Mouse (Mus musculus): ENCODE data around the gene Tldc2.

Tldc2 gene

GRCm38 (mm10) chr2:157063241-157063700 lies 23.6 kb upstream of the Tldc2 start:
- DNase-seq: peak; percentile 34 to 42

DNA sequence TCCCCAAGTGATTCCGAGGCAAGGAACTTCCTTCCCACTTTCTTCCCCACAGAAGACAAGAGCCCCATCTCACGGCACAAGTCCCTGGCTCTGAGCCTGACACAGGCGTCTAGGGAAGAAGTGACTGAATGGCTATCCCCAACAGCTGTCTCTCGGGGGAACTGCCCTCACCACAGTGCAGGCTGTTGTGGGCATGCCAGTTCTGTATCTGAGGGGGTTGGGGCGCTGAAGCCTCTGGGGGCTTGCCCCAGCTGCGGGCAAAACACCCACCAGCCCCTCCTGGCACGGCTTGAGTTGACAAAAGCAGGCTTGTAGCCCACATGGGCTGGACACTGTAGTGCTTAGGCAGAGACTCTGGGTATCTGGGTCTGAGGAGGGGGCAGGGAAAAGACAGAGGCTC lies 22.7 kb upstream of the Tldc2 start:
- no peak for DNase-seq

DNA sequence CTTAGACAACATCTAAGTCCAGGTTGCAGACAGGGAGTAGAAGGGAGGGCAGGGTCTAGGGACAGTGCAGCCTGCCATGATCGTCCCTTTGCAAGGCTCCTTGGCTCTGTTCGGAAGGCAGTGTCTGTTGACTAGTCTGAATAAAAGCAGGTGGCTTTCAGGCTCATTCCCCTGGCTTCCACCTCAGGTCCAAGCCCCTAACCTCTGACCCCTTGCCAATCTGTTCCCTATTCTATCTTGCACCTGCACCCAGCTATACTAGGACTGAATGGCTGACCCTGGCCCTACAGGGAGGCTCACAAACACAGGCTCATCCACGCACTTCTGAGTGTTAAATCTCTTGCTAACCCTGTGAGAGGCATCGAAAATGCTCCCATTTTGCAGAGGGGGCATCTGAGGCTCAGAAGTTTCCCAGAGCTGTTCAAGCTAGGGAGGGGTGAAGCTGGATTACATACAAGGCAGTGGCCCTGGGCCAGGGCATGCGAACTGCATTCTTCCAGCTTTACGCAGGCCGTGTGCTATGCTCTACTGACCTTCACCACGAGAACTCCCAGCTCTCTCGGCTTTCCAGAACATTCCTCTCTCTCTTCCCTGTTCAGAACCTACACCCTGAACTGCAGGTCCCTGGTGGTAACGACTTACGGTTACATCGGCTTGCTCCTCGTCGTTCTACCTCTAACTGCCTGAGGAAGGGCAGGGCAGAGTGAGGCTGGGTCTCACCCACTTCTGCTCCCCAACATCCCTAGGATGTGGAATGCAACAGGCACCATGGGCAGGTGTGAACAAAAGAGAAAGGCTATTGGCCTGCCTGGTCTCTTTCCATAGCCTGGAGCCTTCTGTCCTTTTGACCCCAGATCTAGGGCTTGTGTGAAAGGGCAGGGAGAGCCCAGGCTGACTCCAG lies 21.6 kb upstream of the Tldc2 start:
- no peak for DNase-seq

DNA sequence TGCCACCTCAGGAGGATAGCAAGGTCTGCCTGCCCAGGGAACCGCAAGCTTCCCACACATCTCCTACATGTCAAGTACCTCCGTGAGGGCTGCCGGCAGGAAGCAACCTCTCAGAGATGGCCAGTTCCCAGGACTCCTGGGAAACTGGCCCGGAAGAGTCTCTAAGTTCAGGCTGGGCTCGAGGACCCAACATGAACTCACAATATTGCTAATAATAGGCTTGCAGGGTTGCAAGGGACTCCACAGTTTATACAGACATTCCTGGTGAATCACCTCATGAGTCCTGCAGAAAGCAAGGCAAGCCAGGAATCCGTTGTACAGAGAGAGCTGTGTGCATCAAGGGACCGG lies 21.0 kb upstream of the Tldc2 start:
- no peak for DNase-seq

DNA sequence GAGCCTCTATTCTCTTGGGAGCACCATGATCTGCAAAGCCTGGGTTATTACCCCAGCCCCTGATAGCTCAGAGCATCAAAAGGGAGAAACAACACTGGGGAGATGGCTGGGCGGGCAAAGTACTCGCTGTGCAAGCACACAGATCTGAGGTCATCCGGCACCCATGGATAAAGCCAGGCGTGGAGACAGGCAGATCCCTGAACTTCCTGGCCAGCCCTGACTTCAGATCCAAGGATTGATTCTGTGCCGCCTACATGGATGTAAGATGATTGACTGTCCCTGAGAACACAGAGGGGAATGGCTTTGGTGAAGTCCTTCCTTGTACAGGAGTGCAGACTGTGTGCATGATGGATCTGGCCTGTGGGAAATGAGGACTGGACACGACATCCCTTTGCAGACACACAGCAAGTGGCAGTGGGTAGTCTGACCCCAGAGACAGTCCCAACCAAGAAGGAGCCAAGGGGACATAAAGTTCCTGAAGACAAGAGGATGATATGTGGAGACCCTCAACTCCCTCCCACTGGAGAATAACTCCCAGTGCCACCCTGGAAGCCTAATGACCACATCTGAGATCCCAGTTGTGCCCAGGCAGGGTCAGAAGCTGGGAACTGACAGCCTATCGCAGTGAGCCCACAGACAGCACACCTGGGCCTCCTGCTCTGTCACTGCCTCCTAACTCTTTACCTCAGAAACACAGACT lies 20.0 kb upstream of the Tldc2 start:
- no peak for DNase-seq

DNA sequence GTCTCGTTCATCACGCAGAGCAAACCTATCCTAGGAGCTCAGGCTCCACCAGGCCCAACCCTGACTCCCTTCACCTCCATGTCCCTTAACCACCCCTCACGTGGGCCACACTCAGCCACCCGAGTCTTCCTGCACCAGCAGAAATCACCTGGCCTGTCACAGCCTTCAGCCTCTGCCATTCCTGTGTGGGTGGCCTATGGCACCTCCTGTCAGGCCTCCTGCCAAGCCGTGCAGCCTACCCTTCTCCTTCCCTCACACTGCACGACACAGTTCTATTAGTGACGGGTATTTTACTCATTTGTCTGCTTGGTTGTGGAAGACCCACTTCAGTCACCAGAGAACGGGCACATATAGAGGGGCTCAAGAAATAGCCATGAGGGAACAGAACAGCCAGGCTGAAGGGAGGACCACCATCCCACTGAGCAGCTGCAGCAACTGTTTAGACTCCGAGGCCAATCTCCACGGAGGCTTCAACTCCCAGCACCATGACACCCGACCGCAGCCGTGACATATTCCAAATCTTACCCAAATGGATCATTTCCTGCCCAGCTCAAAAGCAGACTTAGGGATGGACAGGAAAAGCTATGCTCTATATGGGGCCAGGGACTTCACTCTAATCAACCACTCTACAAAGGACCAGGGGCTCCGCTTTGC lies 18.0 kb upstream of the Tldc2 start:
- DNase-seq: no peak

DNA sequence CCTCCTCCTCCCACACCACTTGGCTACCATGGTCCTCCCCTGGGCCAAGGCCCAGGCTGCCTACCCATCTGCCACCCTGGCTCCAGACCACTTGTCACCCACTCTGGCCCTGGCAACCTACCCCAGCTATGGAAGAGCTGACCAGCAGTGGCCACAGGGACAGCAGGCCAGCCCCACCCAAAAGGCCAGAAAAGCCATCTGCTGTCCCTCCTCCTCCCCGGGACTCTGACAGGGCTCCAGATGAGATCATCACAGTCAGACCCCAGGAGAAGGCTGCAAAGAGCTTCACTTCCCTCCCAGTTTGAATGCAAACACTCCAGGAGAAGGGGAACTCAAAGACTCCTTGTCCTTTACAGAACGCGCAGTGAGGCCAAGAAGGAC lies 17.5 kb upstream of the Tldc2 start:
- DNase-seq: no peak

GRCm38 (mm10) chr2:157069755-157070315 lies 17.0 kb upstream of the Tldc2 start:
- no peak for DNase-seq

GRCm38 (mm10) chr2:157070365-157070764 lies 16.5 kb upstream of the Tldc2 start:
- no peak for DNase-seq

DNA sequence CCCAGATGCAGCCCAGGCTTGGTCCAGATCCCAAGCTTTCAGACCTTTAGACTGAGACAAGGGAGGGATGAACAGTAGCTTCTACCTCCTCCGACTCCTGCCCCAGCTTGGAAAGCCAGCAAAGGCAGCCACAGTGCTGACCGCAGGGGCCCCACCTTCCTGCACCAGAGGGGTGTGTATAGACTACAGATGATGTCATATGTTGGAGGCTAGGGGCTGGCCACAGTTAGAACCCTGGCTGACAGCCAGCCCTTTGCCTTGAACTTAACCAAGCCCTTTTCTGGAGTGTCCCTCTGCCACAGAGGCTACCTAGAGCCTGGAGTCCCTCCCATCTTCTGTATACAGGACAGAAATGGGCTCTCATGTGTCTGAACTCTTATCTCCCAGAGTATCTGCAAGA lies 15.3 kb upstream of the Tldc2 start:
- DNase-seq: no peak

DNA sequence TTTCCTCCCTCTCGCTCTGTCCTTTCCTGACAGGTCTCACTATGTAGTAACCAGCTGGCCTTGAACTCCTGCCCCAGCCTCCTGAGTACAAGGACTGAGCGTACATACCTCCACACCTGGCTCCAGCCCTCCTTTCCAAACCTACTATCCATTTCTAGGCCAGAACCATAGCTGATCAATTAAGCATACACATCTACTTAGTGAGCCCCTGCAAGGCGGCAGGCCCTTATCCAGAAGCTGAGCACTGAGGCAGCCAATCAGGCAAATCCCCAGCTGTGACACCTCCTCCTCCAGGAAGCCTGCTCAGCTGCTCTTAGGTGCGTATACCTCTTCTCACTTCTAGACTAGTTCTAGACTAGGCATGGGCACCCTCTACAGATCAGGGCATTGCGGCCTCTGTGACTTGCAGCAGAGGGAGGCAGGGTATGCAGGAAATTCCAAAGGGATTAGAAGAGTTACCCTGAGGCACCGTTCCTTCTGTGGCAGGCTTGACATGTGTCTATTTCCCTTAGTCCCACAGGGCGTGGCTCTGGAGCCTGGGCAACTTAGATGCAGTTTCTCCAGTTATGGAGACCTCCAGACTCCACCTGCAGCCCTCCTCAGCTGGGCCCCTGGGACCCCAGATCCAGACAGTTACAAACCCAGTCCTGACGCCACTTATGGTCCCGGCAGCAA lies 14.4 kb upstream of the Tldc2 start:
- no peak for DNase-seq

- no peak for DNase-seq
Measured at GRCm38 (mm10) chr2:157073378-157074052, 13.3 kb upstream of the Tldc2 start.

DNA sequence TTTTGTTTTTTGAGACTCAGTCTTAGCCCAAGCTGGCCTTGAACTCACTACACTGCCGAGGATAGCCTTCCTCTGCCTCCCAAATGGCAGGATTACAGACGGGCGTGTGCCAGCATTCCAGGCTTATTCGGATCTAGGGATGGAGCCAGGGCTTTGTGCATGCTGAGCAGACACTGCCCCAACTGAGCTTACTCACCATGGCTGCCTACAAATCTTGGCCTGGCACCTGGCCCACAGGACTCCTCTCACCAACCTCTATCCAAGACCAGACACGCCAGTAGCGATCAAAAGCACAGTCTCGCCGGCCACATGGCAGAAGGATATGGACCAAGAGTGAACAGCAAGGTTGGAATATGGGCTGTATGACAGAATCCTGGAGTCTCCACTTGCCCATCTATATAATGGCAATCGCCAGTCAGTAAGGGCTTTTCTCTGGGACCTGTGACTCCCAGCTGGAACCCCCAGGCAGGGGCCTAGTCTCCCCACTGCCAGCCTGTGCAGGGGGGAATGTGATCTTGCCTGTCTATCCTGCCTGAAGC lies 12.6 kb upstream of the Tldc2 start:
- DNase-seq: no peak

DNA sequence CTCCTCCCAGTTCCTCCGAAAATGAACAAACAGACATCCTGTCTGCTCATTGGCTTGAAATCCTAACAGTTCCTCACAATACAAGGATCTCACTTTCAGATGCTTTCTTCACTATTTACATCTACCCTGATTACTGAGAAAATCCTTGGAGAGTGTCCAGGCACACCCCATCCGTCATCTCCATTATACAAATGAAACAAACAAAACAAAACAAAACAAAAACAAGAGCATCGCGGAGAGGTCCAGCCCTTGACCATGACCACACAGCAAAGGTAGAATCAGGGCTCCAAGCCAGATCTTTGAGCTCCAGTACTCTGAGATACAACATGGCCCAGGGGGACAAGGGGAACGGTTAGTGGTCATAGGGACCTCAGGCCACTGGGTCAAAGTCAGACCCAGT lies 12.1 kb upstream of the Tldc2 start:
- no peak for DNase-seq

- no peak for DNase-seq
Measured at GRCm38 (mm10) chr2:157075226-157075625, 11.6 kb upstream of the Tldc2 start.

DNA sequence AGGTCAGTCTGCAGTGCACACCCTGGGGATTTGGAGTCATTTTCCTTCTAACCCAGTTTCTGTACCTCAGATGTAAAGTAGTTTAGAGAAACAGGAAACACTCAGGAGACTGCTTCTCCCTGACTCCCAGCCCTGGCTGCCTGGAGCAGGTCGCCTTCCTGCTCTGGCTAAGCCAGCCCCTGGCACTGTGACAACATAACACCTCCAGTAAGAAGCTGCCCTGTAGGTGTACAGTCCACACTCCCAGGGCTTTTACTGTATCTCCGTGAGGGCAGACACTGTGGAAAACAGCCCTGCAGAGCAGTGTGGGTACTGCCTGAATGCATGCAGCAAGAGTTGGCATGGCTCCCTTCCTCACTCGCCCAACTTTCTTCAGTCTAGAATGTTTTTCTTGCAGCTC lies 11.2 kb upstream of the Tldc2 start:
- DNase-seq: no peak

GRCm38 (mm10) chr2:157076585-157076984 lies 10.3 kb upstream of the Tldc2 start:
- DNase-seq: no peak

GRCm38 (mm10) chr2:157077160-157077559 lies 9.7 kb upstream of the Tldc2 start:
- DNase-seq: no peak

DNA sequence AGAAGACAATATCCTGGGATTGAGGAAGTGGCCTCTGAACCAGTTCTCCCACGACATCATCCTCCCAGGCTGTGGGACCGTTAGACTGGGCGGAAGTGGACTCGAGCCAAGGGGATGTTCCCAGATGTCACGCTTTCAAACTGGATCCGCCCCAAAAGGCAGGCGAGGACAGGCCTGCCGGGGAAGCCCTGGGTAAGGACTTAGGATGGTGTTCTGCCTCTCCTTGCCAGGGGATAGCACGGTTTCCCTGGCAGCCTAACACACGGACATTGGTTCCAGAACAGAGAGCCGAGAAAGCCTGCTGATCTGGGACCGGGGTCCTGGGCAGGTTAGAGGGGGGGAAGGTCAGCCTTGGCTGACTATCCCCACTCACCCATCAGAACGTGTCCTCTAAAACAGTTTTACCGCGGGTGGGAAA lies 9.2 kb upstream of the Tldc2 start:
- DNase-seq: peak; percentile 34 to 46

- no peak for DNase-seq
Measured at GRCm38 (mm10) chr2:157078059-157078792, 8.6 kb upstream of the Tldc2 start.

Measured in spleen, adult 18-20 months (tissue).